In genomic region chr12:113075063-113075454, GRCm38 (mm10) we compare ENCODE assay signal across 8 mouse cellular contexts. TPM values are rescaled to one million over a fixed set of nuclear protein-coding genes. Genes with fewer than 3 reads are reported as not detected.
DNase-seq lines count a peak whose midpoint lies in the region; ATAC-seq and TF ChIP-seq lines count a peak whose summit lies in the region.

No protein-coding gene starts in this region.

- TF ChIP-seq POLR2A in CH12.LX (IDR thresholded peaks at IDR 0.05; ENCODE audit: low read depth, low read length) = peak; percentile 28
- peak; percentile 6; the same call in 1 of the 2 replicates for TF ChIP-seq POLR2A in testis, adult 2 months (IDR thresholded peaks at IDR 0.05; ENCODE audit: control insufficient read depth, low read depth, low read length)

- H3K4me3 ChIP-seq in CH12.LX (replicated peaks in 1 of 3; ENCODE audit: low read depth in 2 of 3, low read length in 2 of 3, poor library complexity in 1 of 3) = peak overlapping the region; percentile 56 to 81 (median 72)
- H3K4me3 ChIP-seq in forebrain, embryonic 12.5 days (replicated peaks) = peak overlapping the region; percentile 49
- H3K4me3 ChIP-seq in heart, postnatal 0 days (ENCODE audit: low read depth, low read length) = peak overlapping the region; percentile 50
- H3K4me3 ChIP-seq in liver, embryonic 16.5 days (ENCODE audit: low read depth, low read length) = peak overlapping the region; percentile 59
- H3K4me3 ChIP-seq in neural tube, embryonic 13.5 days = peak overlapping the region; percentile 50
- H3K4me3 ChIP-seq in testis, adult 2 months (ENCODE audit: control insufficient read depth, low read depth, low read length) = peak overlapping the region; percentile 96

- peak; percentile 71 for TF ChIP-seq RAD21 in CH12.LX (IDR thresholded peaks at IDR 0.05; ENCODE audit: low read depth, low read length)

- peak; percentile 77 for ATAC-seq in forebrain, embryonic 12.5 days (ENCODE audit: low FRiP score)
- peak; percentile 84 for ATAC-seq in heart, postnatal 0 days (ENCODE audit: insufficient read depth, low read depth)
- ATAC-seq in liver, embryonic 16.5 days (ENCODE audit: low read depth) = peak; percentile 77
- peak; percentile 83 for ATAC-seq in neural tube, embryonic 13.5 days (ENCODE audit: low read depth)

- peak; percentile 92 for DNase-seq in CH12.LX (ENCODE audit: extremely low read depth)
- peak; percentile 79 for DNase-seq in c-Kit-positive CD71-positive TER-119-negative erythroid progenitor cells, embryonic 14.5 days (ENCODE audit: low read depth)
- DNase-seq in heart, postnatal 0 days (ENCODE audit: low spot score) = peak; percentile 86
- DNase-seq in kidney, postnatal 4 days = peak; percentile 93 to 95

- no peaks in the 10 kb centered on the region for H3K79me2 ChIP-seq in CH12.LX (replicated peaks; ENCODE audit: control insufficient read depth, extremely low read depth, insufficient read depth, poor library complexity, severe bottlenecking)

- peaks cover 16 to 29% of the 10 kb centered on the region in 2 experiments for H3K4me1 ChIP-seq in CH12.LX (ENCODE audit: control insufficient read depth in 1 of 2, insufficient read depth in 2 of 2)
- H3K4me1 ChIP-seq in forebrain, embryonic 12.5 days = peaks cover 21% of the 10 kb centered on the region
- H3K4me1 ChIP-seq in heart, postnatal 0 days (ENCODE audit: control insufficient read depth, insufficient read depth) = peaks cover 12% of the 10 kb centered on the region
- H3K4me1 ChIP-seq in liver, embryonic 16.5 days (ENCODE audit: control insufficient read depth, low read depth, low read length) = peaks cover 26% of the 10 kb centered on the region
- peaks cover 25% of the 10 kb centered on the region for H3K4me1 ChIP-seq in neural tube, embryonic 13.5 days (replicated peaks)
- peaks cover 18% of the 10 kb centered on the region for H3K4me1 ChIP-seq in testis, adult 2 months (ENCODE audit: control insufficient read depth, insufficient read depth, low read length)

- no peak for TF ChIP-seq EP300 in CH12.LX (IDR thresholded peaks at IDR 0.05; ENCODE audit: low read length)
- TF ChIP-seq EP300 in heart, postnatal 0 days (IDR thresholded peaks at IDR 0.05; ENCODE audit: low read depth) = no peak

- peaks cover 0 to 21% of the 10 kb centered on the region in 2 experiments for H3K36me3 ChIP-seq in CH12.LX (replicated peaks in 1 of 2; ENCODE audit: control insufficient read depth in 1 of 2, insufficient read depth in 1 of 2, low read length in 1 of 2)
- peaks cover 22% of the 10 kb centered on the region for H3K36me3 ChIP-seq in forebrain, embryonic 12.5 days (replicated peaks)
- peaks cover 21% of the 10 kb centered on the region for H3K36me3 ChIP-seq in heart, postnatal 0 days (replicated peaks; ENCODE audit: control insufficient read depth, insufficient read depth, low read length)
- H3K36me3 ChIP-seq in liver, embryonic 16.5 days (ENCODE audit: control insufficient read depth, insufficient read depth) = peaks cover 5% of the 10 kb centered on the region
- H3K36me3 ChIP-seq in neural tube, embryonic 13.5 days = peaks cover 22% of the 10 kb centered on the region
- no peaks in the 10 kb centered on the region for H3K36me3 ChIP-seq in testis, adult 2 months (ENCODE audit: control insufficient read depth, insufficient read depth, low read length)

- H3K27ac ChIP-seq in CH12.LX (ENCODE audit: insufficient read depth, low read depth) = peak overlapping the region; percentile 65
- peak overlapping the region; percentile 93 for H3K27ac ChIP-seq in forebrain, embryonic 12.5 days
- peak overlapping the region; percentile 95 for H3K27ac ChIP-seq in heart, postnatal 0 days (ENCODE audit: low read depth)
- peak overlapping the region; percentile 62; the same call in 1 of the 2 replicates for H3K27ac ChIP-seq in liver, embryonic 16.5 days (ENCODE audit: low read length)
- H3K27ac ChIP-seq in neural tube, embryonic 13.5 days (replicated peaks) = peak overlapping the region; percentile 98
- H3K27ac ChIP-seq in testis, adult 2 months (ENCODE audit: control insufficient read depth, insufficient read depth, low read depth, low read length) = peak overlapping the region; percentile 95

- in situ Hi-C loops in CH12.LX (cut with MboI; ENCODE audit: low pct_ligation_motif_present, low pct_unique_long_range_greater_than_20kb, low sequenced_read_pairs) = no loop called here

- peak overlapping the region; percentile 68 for H3K9ac ChIP-seq in CH12.LX (ENCODE audit: insufficient read depth, low read depth)
- H3K9ac ChIP-seq in forebrain, embryonic 12.5 days = peak overlapping the region; percentile 69
- no peak overlapping the region for H3K9ac ChIP-seq in heart, postnatal 0 days (replicated peaks; ENCODE audit: low read depth, low read length)
- peak overlapping the region; percentile 63 for H3K9ac ChIP-seq in liver, embryonic 16.5 days (ENCODE audit: low read depth, low read length)
- H3K9ac ChIP-seq in neural tube, embryonic 13.5 days = peak overlapping the region; percentile 84

- WGBS in forebrain, embryonic 12.5 days = 5% methylated on average over 10 of the region's 10 CpGs
- 8% methylated on average over 10 of the region's 10 CpGs for WGBS in heart, postnatal 0 days
- 6% methylated on average over 10 of the region's 10 CpGs for WGBS in liver, embryonic 16.5 days (ENCODE audit: insufficient replicate concordance)
- 4% methylated on average over 10 of the region's 10 CpGs for WGBS in neural tube, embryonic 13.5 days

- H3K4me2 ChIP-seq in CH12.LX (ENCODE audit: insufficient read depth, low read depth, poor library complexity, severe bottlenecking) = peak overlapping the region; percentile 75
- peak overlapping the region; percentile 92 for H3K4me2 ChIP-seq in forebrain, embryonic 12.5 days
- H3K4me2 ChIP-seq in heart, postnatal 0 days (ENCODE audit: low read depth, low read length) = peak overlapping the region; percentile 82
- peak overlapping the region; percentile 87 for H3K4me2 ChIP-seq in liver, embryonic 16.5 days (ENCODE audit: low read depth, low read length)
- peak overlapping the region; percentile 95 for H3K4me2 ChIP-seq in neural tube, embryonic 13.5 days

- dilution Hi-C loops in CH12.LX (cut with MboI; ENCODE audit: extremely low pct_ligation_motif_present, extremely low pct_unique_long_range_greater_than_20kb, low sequenced_read_pairs) = no loop called here

- no peaks in the 10 kb centered on the region for H3K27me3 ChIP-seq in CH12.LX (replicated peaks)
- no peaks in the 10 kb centered on the region for H3K27me3 ChIP-seq in forebrain, embryonic 12.5 days
- no peaks in the 10 kb centered on the region for H3K27me3 ChIP-seq in heart, postnatal 0 days (ENCODE audit: control insufficient read depth, insufficient read depth, low read length)
- no peaks in the 10 kb centered on the region; the same call in 1 of the 2 replicates for H3K27me3 ChIP-seq in liver, embryonic 16.5 days (ENCODE audit: control insufficient read depth, insufficient read depth, low read depth, low read length)
- no peaks in the 10 kb centered on the region for H3K27me3 ChIP-seq in neural tube, embryonic 13.5 days
- H3K27me3 ChIP-seq in testis, adult 2 months (ENCODE audit: control insufficient read depth, insufficient read depth, low read length) = no peaks in the 10 kb centered on the region

- H3K9me3 ChIP-seq in CH12.LX (replicated peaks; ENCODE audit: low read length) = no peaks in the 10 kb centered on the region
- no peaks in the 10 kb centered on the region for H3K9me3 ChIP-seq in forebrain, embryonic 12.5 days
- H3K9me3 ChIP-seq in heart, postnatal 0 days (replicated peaks; ENCODE audit: control insufficient read depth, low read length) = no peaks in the 10 kb centered on the region
- H3K9me3 ChIP-seq in liver, embryonic 16.5 days (replicated peaks; ENCODE audit: control insufficient read depth, low read length) = no peaks in the 10 kb centered on the region
- no peaks in the 10 kb centered on the region for H3K9me3 ChIP-seq in neural tube, embryonic 13.5 days

- peak; percentile 67 to 95 for TF ChIP-seq CTCF in CH12.LX (conservative IDR thresholded peaks at IDR 0.05 in 1 of 2, IDR thresholded peaks at IDR 0.05 in 1 of 2; ENCODE audit: low read depth in 2 of 2, low read length in 2 of 2)
- TF ChIP-seq CTCF in heart, postnatal 0 days (IDR thresholded peaks at IDR 0.05; ENCODE audit: low read depth) = peak; percentile 95
- peak; percentile 93; the same call in 1 of the 2 replicates for TF ChIP-seq CTCF in testis, adult 2 months (IDR thresholded peaks at IDR 0.05; ENCODE audit: control insufficient read depth, insufficient read depth, insufficient replicate concordance, low read depth, low read length)

TF ChIP-seq in CH12.LX, 34 proteins besides CTCF, POLR2A, EP300 and RAD21 (continues in another document):
- TF ChIP-seq NRF1 (IDR thresholded peaks at IDR 0.05; ENCODE audit: low read depth, low read length) (peak; percentile 9; the same call in 1 of the 2 replicates), MYC (IDR thresholded peaks at IDR 0.05; ENCODE audit: low read depth, low read length) (no peak), MAX (IDR thresholded peaks at IDR 0.05; ENCODE audit: low read length) (0 out of 2 replicates have a peak, but pooled peaks have one; percentile 24), MEF2A (IDR thresholded peaks at IDR 0.05; ENCODE audit: borderline replicate concordance, low read depth, low read length) (no peak), KAT2A (IDR thresholded peaks at IDR 0.05; ENCODE audit: insufficient replicate concordance, low read length) (no peak)

RNA-seq across cellular contexts. Expression of gene Tex22, which starts 0.8 kb away (rescaled TPM):
- total RNA-seq in CH12.LX (2012; rRNA removed) (0.21 and 0.55 TPM in 2 replicates), CH12.LX (2014; rRNA removed) (not detected in 2 replicates)
- polyA plus RNA-seq in CH12.LX (2012; ENCODE audit: insufficient read length, low read depth) = not detected in 2 replicates
- polyA plus RNA-seq in forebrain, embryonic 12.5 days (2016; fragmentation: Nextera tagmentation; extraction: Ambion mirVana) = 0.26 TPM in 1 of 2 replicates, not detected in the other
- total RNA-seq in heart, postnatal 0 days (2014; rRNA removed; ENCODE audit: low replicate concordance) = not detected in 2 replicates
- polyA plus RNA-seq in heart, postnatal 0 days (2015; fragmentation: Nextera tagmentation; extraction: Ambion mirVana) = not detected in 2 replicates
- not detected in 2 replicates for polyA plus RNA-seq in liver, embryonic 16.5 days (2015; fragmentation: Nextera tagmentation; extraction: Ambion mirVana)
- not detected in 2 replicates for polyA plus RNA-seq in neural tube, embryonic 13.5 days (2015; fragmentation: Nextera tagmentation; extraction: Ambion mirVana)
- polyA plus RNA-seq in testis, adult 2 months (2012; rRNA removed) = 451 and 544 TPM in 2 replicates

RNA-seq across cellular contexts. Expression of gene Mta1, which starts 23.0 kb away (rescaled TPM):
- total RNA-seq in CH12.LX (2012; rRNA removed) (29.5 and 39.4 TPM in 2 replicates), CH12.LX (2014; rRNA removed) (11.5 and 12.7 TPM in 2 replicates)
- polyA plus RNA-seq in CH12.LX (2012; ENCODE audit: insufficient read length, low read depth) = 68.6 and 76.7 TPM in 2 replicates
- polyA plus RNA-seq in forebrain, embryonic 12.5 days (2016; fragmentation: Nextera tagmentation; extraction: Ambion mirVana) = 22.2 and 22.7 TPM in 2 replicates
- total RNA-seq in heart, postnatal 0 days (2014; rRNA removed; ENCODE audit: low replicate concordance) = 26.3 and 32.0 TPM in 2 replicates
- polyA plus RNA-seq in heart, postnatal 0 days (2015; fragmentation: Nextera tagmentation; extraction: Ambion mirVana) = 10.9 and 11.8 TPM in 2 replicates
- 3.4 and 3.5 TPM in 2 replicates for polyA plus RNA-seq in liver, embryonic 16.5 days (2015; fragmentation: Nextera tagmentation; extraction: Ambion mirVana)
- 14.8 and 15.1 TPM in 2 replicates for polyA plus RNA-seq in neural tube, embryonic 13.5 days (2015; fragmentation: Nextera tagmentation; extraction: Ambion mirVana)
- polyA plus RNA-seq in testis, adult 2 months (2012; rRNA removed) = 57.9 and 63.9 TPM in 2 replicates

Comparison
In these comparisons a context has a peak if more than half of its experiments do, and no peak if none do; other contexts are left out.
1. Peak in every context shown above with its lines: DNase-seq, ATAC-seq, H3K4me3 ChIP-seq and H3K27ac ChIP-seq.
2. RNA of gene Tex22, which starts 0.8 kb away (polyA plus RNA-seq): 451 to 544 TPM in testis, adult 2 months; 0.26 TPM in forebrain, embryonic 12.5 days, not detected in heart, postnatal 0 days, not detected in liver, embryonic 16.5 days, not detected in CH12.LX and not detected in neural tube, embryonic 13.5 days; every median in the first group is over 100 times any median in the second.